Mouse (Mus musculus): ENCODE results near the gene B230118H07Rik. TPM values are rescaled to one million over a fixed set of nuclear protein-coding genes. Genes with fewer than 3 reads are reported as not detected.

Gene B230118H07Rik
- polyA plus RNA-seq, 1 experiment: 32.8 TPM

DNA sequence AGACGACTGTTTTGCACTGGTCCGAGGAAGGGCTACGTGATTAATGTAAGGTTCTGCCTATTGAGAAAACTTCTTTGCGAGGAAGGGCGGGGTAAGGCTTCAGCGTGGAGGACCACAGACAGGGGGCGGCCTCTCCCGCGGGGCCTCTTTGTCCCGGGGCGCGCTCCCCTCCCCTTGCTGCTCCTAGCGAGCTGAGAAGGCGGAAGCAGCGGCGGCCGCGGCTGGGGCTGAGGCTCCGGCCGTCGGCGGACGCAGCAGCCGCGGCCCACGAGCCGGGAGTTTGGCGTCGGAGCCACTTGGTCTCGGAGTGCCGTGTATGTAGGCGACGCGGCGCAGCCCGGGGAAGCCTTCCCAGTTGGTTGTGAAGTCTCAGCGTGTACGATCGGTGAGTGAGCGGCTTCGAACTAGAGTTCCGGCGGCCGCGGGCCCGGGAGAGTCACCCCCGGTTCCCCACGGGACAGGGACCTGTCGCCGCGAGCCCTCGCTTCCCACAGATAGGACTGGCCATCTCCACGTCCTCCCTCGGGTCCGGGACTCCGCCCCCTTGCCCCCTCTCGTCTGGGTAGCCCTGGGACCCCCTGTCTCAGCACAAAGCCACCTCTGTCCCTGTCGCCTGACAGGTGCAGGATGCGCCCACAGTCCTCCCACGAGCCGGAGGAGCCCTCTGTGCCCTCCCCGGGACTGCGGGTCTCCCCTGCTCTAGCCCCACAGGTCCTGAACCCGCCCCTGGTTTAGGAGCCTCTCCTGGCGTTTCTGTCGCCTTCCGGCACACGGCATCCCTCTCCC is 29.1 kb upstream of the B230118H07Rik start, which contains the start of gene Traf6:
Gene Traf6, plus strand, starts transcription at position 194 of the 786 bp plus-strand sequence.
- no peaks in the 10 kb centered on the region for H3K4me1 ChIP-seq (ENCODE audit: control insufficient read depth, insufficient read depth, low read length)
- H3K4me3 ChIP-seq (replicated peaks; ENCODE audit: control insufficient read depth, low read depth, low read length): peak within 1 kb of the TSS; percentile 94
- peak within 1 kb of the TSS; percentile 66; the same call in 1 of the 2 replicates for H3K27ac ChIP-seq (ENCODE audit: control insufficient read depth, insufficient read depth, low read depth, low read length, poor library complexity)
- peak; percentile 77; the same call in 1 of the 2 replicates for TF ChIP-seq POLR2A (IDR thresholded peaks at IDR 0.05; ENCODE audit: borderline replicate concordance, control insufficient read depth, low read depth, low read length)
- peak; percentile 62 for TF ChIP-seq CTCF (IDR thresholded peaks at IDR 0.05; ENCODE audit: control insufficient read depth, insufficient read depth, low read length)
- WGBS: 1% methylated on average over 68 of the region's 68 CpGs

DNA sequence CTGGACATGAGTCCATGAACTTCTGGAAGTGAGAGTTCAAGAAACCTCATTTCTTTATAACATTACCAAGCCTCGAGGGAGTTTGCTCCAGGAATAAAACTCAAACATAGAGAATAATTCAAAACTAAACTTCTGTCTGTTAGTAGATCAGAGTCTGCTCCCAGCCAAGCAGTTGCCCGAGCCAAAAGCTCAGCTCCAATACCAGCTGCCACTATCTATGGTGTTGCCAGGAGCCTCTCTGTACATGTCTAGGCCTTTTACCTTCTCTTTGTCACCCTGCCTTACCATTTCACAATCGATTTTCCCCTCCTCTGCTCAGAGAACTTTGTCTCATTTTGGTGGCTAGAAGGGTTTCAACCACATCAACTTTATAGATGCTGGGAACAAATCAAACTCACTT is 24.2 kb upstream of the B230118H07Rik start:
- Histone ChIP-seq H3K4me1 (ENCODE audit: control insufficient read depth, insufficient read depth, low read length) (no peaks in the 10 kb centered on the region), H3K27ac (ENCODE audit: control insufficient read depth, insufficient read depth, low read depth, low read length, poor library complexity) (no peak overlapping the region), H3K4me3 (replicated peaks; ENCODE audit: control insufficient read depth, low read depth, low read length) (no peak overlapping the region)
- TF ChIP-seq CTCF (IDR thresholded peaks at IDR 0.05; ENCODE audit: control insufficient read depth, insufficient read depth, low read length) (no peak), POLR2A (IDR thresholded peaks at IDR 0.05; ENCODE audit: borderline replicate concordance, control insufficient read depth, low read depth, low read length) (no peak)
- WGBS: 64% methylated on average over 3 of the region's 3 CpGs

DNA sequence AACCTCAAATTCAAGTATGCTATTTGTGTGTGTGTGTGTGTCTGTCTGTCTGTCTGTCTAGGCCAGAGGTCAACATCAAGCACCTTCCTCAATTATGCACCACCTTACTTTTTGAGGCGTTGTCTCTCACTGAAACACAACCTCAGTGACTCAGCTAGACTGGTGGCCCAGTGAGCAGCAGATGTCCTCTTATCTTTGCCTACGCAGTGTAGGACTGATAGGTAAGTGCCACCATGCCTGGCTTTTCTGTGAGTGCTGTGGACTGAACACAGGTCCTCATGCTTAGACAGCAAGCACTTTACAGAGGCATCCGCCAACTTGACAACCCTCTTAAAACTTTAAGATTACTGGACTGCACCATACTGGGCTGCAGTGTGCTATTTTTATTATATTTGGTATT is 19.4 kb upstream of the B230118H07Rik start:
- Histone ChIP-seq H3K4me3 (replicated peaks; ENCODE audit: control insufficient read depth, low read depth, low read length) (no peak overlapping the region), H3K4me1 (ENCODE audit: control insufficient read depth, insufficient read depth, low read length) (no peaks in the 10 kb centered on the region), H3K27ac (ENCODE audit: control insufficient read depth, insufficient read depth, low read depth, low read length, poor library complexity) (no peak overlapping the region)
- TF ChIP-seq POLR2A (IDR thresholded peaks at IDR 0.05; ENCODE audit: borderline replicate concordance, control insufficient read depth, low read depth, low read length) (no peak), CTCF (IDR thresholded peaks at IDR 0.05; ENCODE audit: control insufficient read depth, insufficient read depth, low read length) (no peak)
- WGBS: 76% methylated on average over 3 of the region's 3 CpGs

DNA sequence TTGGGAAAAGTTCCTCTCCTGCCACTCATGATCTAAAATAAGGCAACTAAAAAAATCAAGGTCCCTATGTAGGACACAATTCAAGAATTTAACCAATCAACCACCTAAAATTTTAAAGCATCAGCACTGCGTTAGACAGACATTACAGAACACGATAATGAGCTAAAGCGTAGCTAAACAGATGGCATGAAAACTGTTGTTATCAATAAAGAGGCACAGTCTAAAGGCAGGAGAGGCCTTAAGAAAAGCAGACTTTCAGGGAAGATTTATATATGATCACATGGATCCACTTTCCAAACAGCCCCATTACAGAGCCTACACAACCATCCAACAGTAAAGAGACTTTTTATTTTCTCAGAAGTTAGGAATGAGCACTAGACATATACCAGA is 16.4 kb upstream of the B230118H07Rik start:
- Histone ChIP-seq H3K4me3 (replicated peaks; ENCODE audit: control insufficient read depth, low read depth, low read length) (no peak overlapping the region), H3K4me1 (ENCODE audit: control insufficient read depth, insufficient read depth, low read length) (no peaks in the 10 kb centered on the region), H3K27ac (ENCODE audit: control insufficient read depth, insufficient read depth, low read depth, low read length, poor library complexity) (no peak overlapping the region)
- TF ChIP-seq CTCF (IDR thresholded peaks at IDR 0.05; ENCODE audit: control insufficient read depth, insufficient read depth, low read length): no peak
- no peak for TF ChIP-seq POLR2A (IDR thresholded peaks at IDR 0.05; ENCODE audit: borderline replicate concordance, control insufficient read depth, low read depth, low read length)
- WGBS: 92% methylated on average over 3 of the region's 3 CpGs

DNA sequence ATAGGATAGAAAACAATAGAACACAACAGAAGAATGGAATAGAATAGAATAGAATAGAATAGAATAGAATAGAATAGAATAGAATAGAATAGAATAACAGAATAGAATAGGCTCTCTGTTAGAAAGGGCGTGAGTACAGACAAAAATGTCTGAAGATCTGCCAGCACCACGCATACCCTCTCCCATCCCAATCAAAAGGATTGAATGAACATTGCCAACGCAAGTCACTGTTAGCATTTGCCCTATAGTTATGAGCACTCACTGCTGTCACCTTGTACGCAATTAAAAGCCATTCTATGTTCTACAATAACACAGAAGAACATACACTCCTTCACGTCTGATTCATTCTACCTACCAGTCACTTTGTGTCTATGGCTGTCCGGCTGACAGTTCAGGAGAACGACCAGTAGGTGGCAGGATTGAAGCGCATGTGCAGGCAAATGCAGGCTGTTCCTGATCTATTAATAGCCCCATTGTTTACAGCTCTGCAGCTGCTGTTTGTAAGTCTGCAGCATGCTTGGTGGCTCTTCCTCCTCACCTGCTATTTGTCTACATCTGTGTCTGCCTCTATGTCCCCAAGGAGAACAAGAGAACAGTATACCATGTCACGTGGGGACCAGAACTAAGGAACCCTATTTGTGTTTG is 15.8 kb upstream of the B230118H07Rik start:
- Histone ChIP-seq H3K4me1 (ENCODE audit: control insufficient read depth, insufficient read depth, low read length) (no peaks in the 10 kb centered on the region), H3K27ac (ENCODE audit: control insufficient read depth, insufficient read depth, low read depth, low read length, poor library complexity) (no peak overlapping the region), H3K4me3 (replicated peaks; ENCODE audit: control insufficient read depth, low read depth, low read length) (no peak overlapping the region)
- TF ChIP-seq CTCF (IDR thresholded peaks at IDR 0.05; ENCODE audit: control insufficient read depth, insufficient read depth, low read length): peak; percentile 86
- no peak for TF ChIP-seq POLR2A (IDR thresholded peaks at IDR 0.05; ENCODE audit: borderline replicate concordance, control insufficient read depth, low read depth, low read length)
- 31% methylated on average over 9 of the region's 9 CpGs for WGBS

DNA sequence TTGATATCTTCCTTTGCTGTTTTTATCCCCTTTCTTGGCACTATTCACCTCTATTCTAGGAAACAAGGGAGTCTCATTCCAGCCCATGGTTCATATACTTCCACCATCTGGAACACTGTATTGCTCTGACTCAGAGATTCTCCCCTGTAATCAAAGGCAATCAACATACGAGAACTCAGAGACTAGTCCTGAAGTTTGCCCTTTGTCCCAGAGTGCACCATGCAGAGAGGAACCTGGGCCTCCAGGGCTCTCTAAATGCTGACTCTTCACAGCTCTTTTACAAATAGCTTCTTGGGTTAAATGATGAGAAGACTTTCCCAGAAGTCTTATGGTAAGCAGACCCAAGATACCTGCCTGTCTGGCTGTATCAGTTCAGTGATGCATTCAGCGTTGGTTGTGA is 11.2 kb upstream of the B230118H07Rik start:
- Histone ChIP-seq H3K4me1 (ENCODE audit: control insufficient read depth, insufficient read depth, low read length) (no peaks in the 10 kb centered on the region), H3K4me3 (replicated peaks; ENCODE audit: control insufficient read depth, low read depth, low read length) (no peak overlapping the region), H3K27ac (ENCODE audit: control insufficient read depth, insufficient read depth, low read depth, low read length, poor library complexity) (no peak overlapping the region)
- WGBS: 83% methylated on average over 2 of the region's 2 CpGs
- TF ChIP-seq CTCF (IDR thresholded peaks at IDR 0.05; ENCODE audit: control insufficient read depth, insufficient read depth, low read length) (no peak), POLR2A (IDR thresholded peaks at IDR 0.05; ENCODE audit: borderline replicate concordance, control insufficient read depth, low read depth, low read length) (no peak)

DNA sequence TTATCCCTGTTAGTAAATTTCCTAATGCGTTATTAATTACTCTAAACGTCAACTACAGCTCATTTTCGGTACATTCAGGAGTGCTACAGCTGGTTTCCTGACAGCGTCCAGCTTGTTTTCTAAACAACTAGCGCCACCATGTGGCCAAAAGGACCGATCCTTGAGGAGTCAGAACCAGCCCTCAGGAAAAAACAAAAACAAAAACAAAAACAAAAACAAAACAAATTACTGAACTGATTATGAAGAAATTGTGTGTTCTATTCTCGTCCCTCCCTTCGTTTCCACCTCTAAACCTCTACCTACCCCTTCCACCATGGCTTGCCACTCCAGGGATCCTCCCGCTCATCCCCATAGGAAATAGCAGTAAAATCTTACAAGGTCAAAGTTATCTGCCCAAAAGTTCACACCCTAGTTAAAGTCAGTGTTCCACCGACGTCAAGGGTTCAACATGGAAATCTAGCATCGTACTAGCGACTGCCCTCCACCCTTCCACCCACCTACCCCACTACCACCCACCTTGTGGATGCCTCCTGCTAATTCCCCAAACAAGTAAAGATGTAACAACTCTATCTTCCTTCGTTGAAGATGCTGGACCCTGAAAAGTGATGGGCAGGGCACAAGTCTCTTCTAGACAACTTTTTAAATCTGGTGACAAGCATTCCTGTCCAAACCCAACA is 3.7 kb upstream of the B230118H07Rik start:
- TF ChIP-seq POLR2A (IDR thresholded peaks at IDR 0.05; ENCODE audit: borderline replicate concordance, control insufficient read depth, low read depth, low read length) (no peak), CTCF (IDR thresholded peaks at IDR 0.05; ENCODE audit: control insufficient read depth, insufficient read depth, low read length) (peak; percentile 59)
- Histone ChIP-seq H3K4me1 (ENCODE audit: control insufficient read depth, insufficient read depth, low read length) (no peaks in the 10 kb centered on the region; the same call in 1 of the 2 replicates), H3K27ac (ENCODE audit: control insufficient read depth, insufficient read depth, low read depth, low read length, poor library complexity) (no peak overlapping the region), H3K4me3 (replicated peaks; ENCODE audit: control insufficient read depth, low read depth, low read length) (no peak overlapping the region)
- WGBS: 18% methylated on average over 14 of the region's 14 CpGs
